24 mouse cellular contexts compared by ENCODE assay signal in genomic region chr5:118067984-118068494, GRCm38 (mm10). TPM values are rescaled to one million over a fixed set of nuclear protein-coding genes. Genes with fewer than 3 reads are reported as not detected.
DNase-seq lines count a peak whose midpoint lies in the region; ATAC-seq and TF ChIP-seq lines count a peak whose summit lies in the region.
"Had no signal": no experiment of that assay in that cellular context is flagged by ENCODE, and none has a peak within 500 bp of the region (broad histone marks: within the 10 kb centered on the region; RNA-seq: fewer than 3 reads in every experiment).

No protein-coding gene starts in this region.

- H3K9ac ChIP-seq in heart, adult 2 months (ENCODE audit: low read depth, low read length): no peak overlapping the region
- H3K9ac ChIP-seq in heart, embryonic 15.5 days: no peak overlapping the region
- no peak overlapping the region for H3K9ac ChIP-seq in lung, embryonic 15.5 days
- H3K9ac ChIP-seq: embryonic facial prominence, embryonic 12.5 days; forebrain, embryonic 13.5 days; liver, embryonic 15.5 days; midbrain, embryonic 12.5 days had no signal

- no peak for TF ChIP-seq EP300 in heart, adult 2 months (IDR thresholded peaks at IDR 0.05; ENCODE audit: insufficient read depth, low read depth, low read length)

- no peak overlapping the region for H3K4me2 ChIP-seq in heart, embryonic 15.5 days
- H3K4me2 ChIP-seq in lung, embryonic 15.5 days: no peak overlapping the region
- H3K4me2 ChIP-seq: embryonic facial prominence, embryonic 12.5 days; forebrain, embryonic 13.5 days; liver, embryonic 15.5 days; midbrain, embryonic 12.5 days had no signal

- ATAC-seq in heart, embryonic 15.5 days (replicated peaks; ENCODE audit: insufficient number of reproducible peaks, insufficient read depth, low FRiP score, low read depth): peak; percentile 47; the same call in 1 of the 2 replicates
- ATAC-seq in lung, embryonic 15.5 days (ENCODE audit: borderline replicate concordance, extremely low read depth, low FRiP score, low TSS enrichment): peak; percentile 69; the same call in 1 of the 2 replicates
- ATAC-seq: forebrain, embryonic 13.5 days; hindbrain, postnatal 0 days had no signal

- TF ChIP-seq POLR2A in heart, adult 2 months (IDR thresholded peaks at IDR 0.05; ENCODE audit: insufficient read depth, low read depth, low read length): no peak

- no peaks in the 10 kb centered on the region for H3K27me3 ChIP-seq in heart, adult 2 months (ENCODE audit: control insufficient read depth, insufficient read depth, low read length)
- H3K27me3 ChIP-seq in heart, embryonic 15.5 days: no peaks in the 10 kb centered on the region
- H3K27me3 ChIP-seq in lung, embryonic 15.5 days: no peaks in the 10 kb centered on the region
- H3K27me3 ChIP-seq in forebrain, embryonic 10.5 days (ENCODE audit: poor library complexity, severe bottlenecking): no peaks in the 10 kb centered on the region
- H3K27me3 ChIP-seq: embryonic facial prominence, embryonic 12.5 days; forebrain, embryonic 13.5 days; liver, embryonic 15.5 days; midbrain, embryonic 12.5 days had no signal

- no peak overlapping the region for H3K4me3 ChIP-seq in heart, adult 2 months
- no peak overlapping the region for H3K4me3 ChIP-seq in heart, embryonic 15.5 days
- H3K4me3 ChIP-seq in lung, embryonic 15.5 days: no peak overlapping the region
- no peak overlapping the region for H3K4me3 ChIP-seq in forebrain, embryonic 10.5 days
- H3K4me3 ChIP-seq: embryonic facial prominence, embryonic 12.5 days; erythroblast, embryonic 14.5 days; forebrain, embryonic 13.5 days; liver, embryonic 15.5 days; midbrain, embryonic 12.5 days had no signal

- no peaks in the 10 kb centered on the region for H3K36me3 ChIP-seq in heart, adult 2 months (ENCODE audit: control insufficient read depth, insufficient read depth, low read length)
- peaks cover 9% of the 10 kb centered on the region for H3K36me3 ChIP-seq in heart, embryonic 15.5 days
- peaks cover 36% of the 10 kb centered on the region for H3K36me3 ChIP-seq in lung, embryonic 15.5 days
- peaks cover 79% of the 10 kb centered on the region for H3K36me3 ChIP-seq in forebrain, embryonic 10.5 days (replicated peaks)

- intact Hi-C loops in heart, adult 2 months (cut with DNase I): loop anchor here (5.0 kb wide), 1 partner anchor 41 kb away; the partner anchor contains the start of gene Tesc

- peaks cover 3% of the 10 kb centered on the region; the same call in 1 of the 2 replicates for H3K4me1 ChIP-seq in heart, adult 2 months (ENCODE audit: control insufficient read depth, insufficient read depth, low read length)
- peaks cover 29% of the 10 kb centered on the region for H3K4me1 ChIP-seq in heart, embryonic 15.5 days (replicated peaks)
- H3K4me1 ChIP-seq in lung, embryonic 15.5 days: peaks cover 27% of the 10 kb centered on the region
- peaks cover 29% of the 10 kb centered on the region for H3K4me1 ChIP-seq in forebrain, embryonic 10.5 days
- H3K4me1 ChIP-seq: embryonic facial prominence, embryonic 12.5 days; liver, embryonic 15.5 days had no signal

- H3K9me3 ChIP-seq in heart, embryonic 15.5 days (replicated peaks): no peaks in the 10 kb centered on the region
- no peaks in the 10 kb centered on the region for H3K9me3 ChIP-seq in lung, embryonic 15.5 days
- no peaks in the 10 kb centered on the region for H3K9me3 ChIP-seq in forebrain, embryonic 10.5 days
- H3K9me3 ChIP-seq: embryonic facial prominence, embryonic 12.5 days; forebrain, embryonic 13.5 days; liver, embryonic 15.5 days; midbrain, embryonic 12.5 days had no signal

- DNase-seq in heart, adult 2 months: no peak
- DNase-seq in heart, adult 11 months: no peak
- DNase-seq in heart, adult 9 months (ENCODE audit: low spot score in 2 of 2): no peak
- no peak for DNase-seq in lung, postnatal 36 days
- peak; percentile 34 for DNase-seq in heart, postnatal 4 days
- DNase-seq in forebrain, embryonic 10.5 days (ENCODE audit: extremely low spot score, low spot score): no peak
- DNase-seq: cerebellum, postnatal 10 days; gastrocnemius, postnatal 36 days; kidney, adult 9 months; kidney, postnatal 14 days; liver; right cerebral cortex, postnatal 14 days; thymus, adult 2 months; thymus, postnatal 4 days had no signal

- H3K27ac ChIP-seq in heart, adult 2 months: peak overlapping the region; percentile 15; the same call in 1 of the 2 replicates
- H3K27ac ChIP-seq in heart, embryonic 15.5 days: 0 out of 2 replicates have a peak overlapping the region, but pooled peaks have one; percentile 34
- H3K27ac ChIP-seq in lung, embryonic 15.5 days: no peak overlapping the region; the same call in 1 of the 2 replicates
- H3K27ac ChIP-seq in forebrain, embryonic 10.5 days: no peak overlapping the region
- H3K27ac ChIP-seq: embryonic facial prominence, embryonic 12.5 days; forebrain, embryonic 13.5 days; hindbrain, postnatal 0 days; liver, embryonic 15.5 days; macrophage; midbrain, embryonic 12.5 days; stomach, postnatal 0 days had no signal

- 50% methylated on average over 9 of the region's 9 CpGs for WGBS in heart, adult 2 months
- WGBS in heart, embryonic 15.5 days: 36% methylated on average over 9 of the region's 9 CpGs
- WGBS in lung, embryonic 15.5 days: 53% methylated on average over 9 of the region's 9 CpGs
- 93% methylated on average over 9 of the region's 9 CpGs for WGBS in forebrain, embryonic 10.5 days

- H3K79me2 ChIP-seq in heart, adult 2 months (replicated peaks; ENCODE audit: control insufficient read depth, insufficient read depth, low read length): no peaks in the 10 kb centered on the region

- no peak for TF ChIP-seq CTCF in heart, adult 2 months (IDR thresholded peaks at IDR 0.05)

RNA-seq across cellular contexts. Expression of gene Tesc, which starts 40.5 kb away (rescaled TPM):
- total RNA-seq in heart, adult 2 months (2021): 100 to 1,000 TPM; 200 to 231 TPM
- 125 and 164 TPM in 2 replicates for polyA plus RNA-seq in heart, adult 2 months (2012; rRNA removed)
- 10.1 and 11.0 TPM in 2 replicates for polyA plus RNA-seq in heart, embryonic 15.5 days (2015; fragmentation: Nextera tagmentation; extraction: Ambion mirVana)
- 8.5 and 8.8 TPM in 2 replicates for polyA plus RNA-seq in lung, embryonic 15.5 days (2015; fragmentation: Nextera tagmentation; extraction: Ambion mirVana)
- total RNA-seq in heart, postnatal 4 days (2021): 10 to 100 TPM; 57.1 to 58.8 TPM
- 0.52 and 0.92 TPM in 2 replicates for polyA plus RNA-seq in forebrain, embryonic 10.5 days (2016; fragmentation: Nextera tagmentation; extraction: Ambion mirVana)
- polyA plus RNA-seq: macrophage had no signal

Comparison
In these comparisons a context has a peak if more than half of its experiments do, and no peak if none do; other contexts are left out.
1. RNA of gene Tesc, which starts 40.5 kb away (polyA plus RNA-seq): 125 to 164 TPM in heart, adult 2 months; 10.1 to 11.0 TPM in heart, embryonic 15.5 days, 8.5 to 8.8 TPM in lung, embryonic 15.5 days and 0.52 to 0.92 TPM in forebrain, embryonic 10.5 days; every median in the first group is over 10 times any median in the second.
2. H3K27ac ChIP-seq: peak in heart, adult 2 months (single experiment) and heart, embryonic 15.5 days (single experiment); none in lung, embryonic 15.5 days (single experiment) and forebrain, embryonic 10.5 days (single experiment).